Mouse (Mus musculus) forebrain, postnatal 0 days (tissue): Measurements from ENCODE around the gene Aox3. TPM values are rescaled to one million over a fixed set of nuclear protein-coding genes. Genes with fewer than 3 reads are reported as not detected.

ENCODE experiments used
- ATAC-seq: fragments of 200-750 bp; cut with Nextera tagmentation; 2 replicates; pipeline ENCODE4 v1.8.0; 2017; ENCODE audit warnings: mild to moderate bottlenecking, moderate library complexity
- DNase-seq: peaks from one replicate; pipeline ENCODE4 v3.0.0-alpha.2; 2015
- H3K27ac ChIP-seq: fragments of 300-500 bp; sonication (generic); 2 replicates; pipeline ENCODE4 v1.5.1; 2014; ENCODE audit warnings: low read depth, mild to moderate bottlenecking, antibody characterized with exemption, low read length, moderate library complexity, mixed read lengths
- H3K27me3 ChIP-seq: fragments of 300-500 bp; sonication (generic); 2 replicates; pipeline ENCODE4 v1.6.1; 2014; ENCODE audit warnings: mild to moderate bottlenecking, low read length, mixed read lengths; ENCODE audit not compliant: insufficient read depth
- H3K36me3 ChIP-seq: fragments of 300-500 bp; sonication (generic); 2 replicates; pipeline ENCODE4 v1.6.1; 2014; ENCODE audit warnings: mild to moderate bottlenecking, moderate library complexity; ENCODE audit not compliant: insufficient read depth
- H3K4me1 ChIP-seq: fragments of 300-500 bp; sonication (generic); 2 replicates; pipeline ENCODE4 v1.6.1; 2014; ENCODE audit warnings: antibody characterized with exemption; ENCODE audit not compliant: insufficient read depth
- H3K4me2 ChIP-seq: fragments of 300-500 bp; sonication (generic); 2 replicates; pipeline ENCODE4 v1.6.1; 2014; ENCODE audit warnings: low read depth, mild to moderate bottlenecking, moderate library complexity
- H3K4me3 ChIP-seq: fragments of 300-500 bp; sonication (generic); 2 replicates; pipeline ENCODE4 v1.5.1; 2014; ENCODE audit warnings: low read depth, low read length, mixed read lengths
- H3K9ac ChIP-seq: fragments of 300-500 bp; sonication (generic); 2 replicates; pipeline ENCODE4 v1.6.1; 2014; ENCODE audit warnings: mild to moderate bottlenecking
- H3K9me3 ChIP-seq: fragments of 300-500 bp; sonication (generic); 2 replicates; pipeline ENCODE4 v1.6.1; 2016; ENCODE audit warnings: low read length
- CTCF ChIP-seq: sonication (generic); IDR thresholded peaks from 2 replicates; pipeline ENCODE4 v1.5.1; 2016; ENCODE audit warnings: antibody characterized with exemption, control low read depth, low read depth
- WGBS: fragments of 180-500 bp; shearing (Covaris S2); extraction: QIAGEN DNeasy Blood & Tissue Kit; methylation state at CpG from one replicate; pipeline ENCODE4 v1.1.7; 2014; 5-methylcytosine and 5-hydroxymethylcytosine counted together
- polyA plus RNA-seq: library from polyadenylated mRNA; unstranded; fragments of >200 nt; fragmentation: Nextera tagmentation; extraction: Ambion mirVana; gene quantifications from 2 replicates; pipeline ENCODE4 v1.2.1, GENCODE M21; 2015
- total RNA-seq: library from RNA; depleted of rRNA; stranded (reverse); fragments of >200 nt; gene quantifications from 2 replicates; pipeline ENCODE4 v1.2.3, GENCODE M21; 2014

The Aox3 gene
- total and polyA plus RNA-seq, 2 experiments from 2014 or later, result 0.33 to 0.90 TPM

DNA sequence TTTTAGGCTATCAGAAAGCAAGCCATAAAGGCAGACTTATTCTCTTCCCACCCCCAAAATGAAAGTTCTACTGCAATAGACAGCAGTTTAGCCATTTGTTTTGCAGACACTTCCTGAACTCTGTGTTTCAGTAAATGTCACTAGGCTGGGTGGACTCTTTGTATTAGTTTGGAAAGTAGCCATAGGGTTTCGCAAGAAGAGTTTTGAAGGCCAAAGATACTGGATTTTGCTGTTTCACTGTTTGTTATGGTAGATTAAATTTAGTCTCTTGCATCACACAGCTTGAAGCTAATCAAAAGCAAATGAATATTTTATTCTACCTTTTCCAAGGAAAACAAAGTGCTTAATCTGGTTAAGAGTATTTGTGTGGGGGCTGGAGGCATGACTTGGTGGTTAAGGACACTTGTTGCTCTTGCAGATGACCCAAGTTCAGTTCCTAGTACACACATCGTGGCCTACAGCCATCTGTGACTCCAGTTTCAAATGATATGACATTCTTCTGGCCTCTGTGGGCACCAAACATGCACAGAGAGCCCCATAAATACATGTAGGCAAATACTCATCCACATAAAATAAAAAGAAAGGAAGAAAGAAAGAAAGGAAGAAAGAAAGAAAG lies 11.3 kb upstream of the Aox3 start:
- Histone ChIP-seq H3K9ac (no peak overlapping the region), H3K36me3 (no peaks in the 10 kb centered on the region), H3K4me2 (no peak overlapping the region), H3K27me3 (no peaks in the 10 kb centered on the region), H3K27ac (no peak overlapping the region), H3K9me3 (no peaks in the 10 kb centered on the region), H3K4me1 (no peaks in the 10 kb centered on the region), H3K4me3 (no peak overlapping the region)
- DNase-seq (no peak), ATAC-seq (no peak)
- TF ChIP-seq CTCF, result no peak
- WGBS, result 57% methylated on average over 2 of the region's 2 CpGs

DNA sequence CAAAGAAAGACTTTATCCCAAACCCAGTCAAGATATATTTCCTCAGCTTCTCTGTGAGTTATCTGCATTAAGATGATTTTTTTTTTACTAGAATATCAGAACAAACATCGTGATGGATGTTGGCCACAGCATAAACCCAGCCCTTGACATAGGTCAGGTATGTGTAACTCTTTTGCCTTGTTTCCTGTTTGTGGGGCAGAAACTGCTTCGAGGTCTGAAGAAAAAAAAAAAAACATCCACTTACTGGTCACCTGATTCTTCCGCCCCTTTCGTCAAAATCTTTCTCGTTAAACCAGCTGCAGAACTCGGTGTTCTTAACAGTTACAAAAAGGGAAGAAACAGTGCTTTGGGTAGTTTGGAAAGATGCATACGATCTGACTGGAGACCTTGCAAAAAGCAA lies 10.4 kb upstream of the Aox3 start:
- no peaks in the 10 kb centered on the region for H3K27me3 ChIP-seq
- DNase-seq (no peak), ATAC-seq (no peak)
- H3K4me3 ChIP-seq, result no peak overlapping the region
- H3K36me3 ChIP-seq, result no peaks in the 10 kb centered on the region
- WGBS, result 78% methylated on average over 7 of the region's 7 CpGs
- no peaks in the 10 kb centered on the region for H3K4me1 ChIP-seq
- no peak overlapping the region for H3K4me2 ChIP-seq
- H3K9me3 ChIP-seq, result no peaks in the 10 kb centered on the region
- H3K27ac ChIP-seq, result no peak overlapping the region
- H3K9ac ChIP-seq, result no peak overlapping the region
- no peak for TF ChIP-seq CTCF

DNA sequence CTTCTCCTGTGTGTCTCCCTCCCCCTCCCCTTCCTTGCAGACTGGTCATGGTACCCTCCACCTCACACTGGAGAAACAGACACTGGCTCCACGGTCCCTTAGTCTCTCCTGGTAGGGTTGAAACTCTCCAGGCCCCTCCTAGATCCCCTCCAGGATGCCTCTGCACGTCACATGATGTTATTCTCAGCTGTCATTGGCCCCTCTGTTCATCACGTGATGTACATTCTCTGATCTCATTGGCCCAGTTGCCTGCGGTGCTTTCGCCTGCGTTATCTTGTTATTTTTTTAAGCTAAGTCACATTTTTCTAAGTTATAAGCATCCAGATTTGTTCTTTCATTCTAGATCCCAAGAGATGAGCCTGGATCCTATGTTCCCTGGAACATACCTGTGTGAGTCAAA lies 7.2 kb upstream of the Aox3 start:
- 88% methylated on average over 6 of the region's 6 CpGs for WGBS
- ATAC-seq (no peak), DNase-seq (no peak)
- no peak overlapping the region for H3K9ac ChIP-seq
- TF ChIP-seq CTCF, result no peak
- no peak overlapping the region for H3K27ac ChIP-seq
- no peak overlapping the region for H3K4me2 ChIP-seq
- H3K4me3 ChIP-seq, result no peak overlapping the region
- no peaks in the 10 kb centered on the region for H3K27me3 ChIP-seq
- no peaks in the 10 kb centered on the region for H3K4me1 ChIP-seq
- H3K36me3 ChIP-seq, result no peaks in the 10 kb centered on the region
- H3K9me3 ChIP-seq, result no peaks in the 10 kb centered on the region

DNA sequence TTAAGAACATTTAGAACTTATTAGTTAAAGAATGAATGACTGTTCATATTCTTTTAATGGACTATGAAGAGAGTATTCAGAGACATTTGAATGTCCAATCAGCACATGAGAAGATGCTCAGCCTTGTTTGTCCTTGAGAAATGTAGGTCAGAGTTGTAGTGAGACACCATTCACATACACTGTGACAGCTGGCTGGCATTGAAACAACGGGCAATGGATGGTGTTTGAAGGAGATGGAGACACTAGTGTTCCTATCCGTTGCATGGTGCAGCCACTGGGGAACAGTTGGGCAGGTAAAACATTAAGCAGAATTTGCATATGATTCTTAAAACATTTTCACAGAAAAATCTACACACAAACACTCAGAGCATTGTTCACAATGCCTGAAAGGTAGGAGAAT lies 5.9 kb upstream of the Aox3 start:
- no peak overlapping the region for H3K9ac ChIP-seq

DNA sequence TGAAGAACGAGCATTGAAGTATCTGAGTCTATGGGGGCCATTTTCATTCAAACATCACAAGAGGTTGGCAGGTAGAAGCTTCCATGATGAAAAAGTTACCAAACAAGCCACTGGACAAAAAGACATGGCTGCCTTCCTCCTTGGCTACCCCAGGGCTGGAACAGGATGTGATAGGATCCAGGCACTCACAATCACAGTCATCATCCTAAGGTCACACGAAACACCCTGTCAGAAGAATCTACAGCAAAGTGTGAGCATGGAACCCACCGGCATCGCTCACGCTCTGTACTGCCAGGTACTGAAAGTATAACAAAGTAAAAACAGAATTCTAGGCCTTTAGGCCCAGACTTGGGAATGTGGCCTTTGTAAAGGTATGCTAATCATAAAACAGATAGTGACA lies 2.7 kb upstream of the Aox3 start:
- no peak overlapping the region for H3K27ac ChIP-seq
- no peaks in the 10 kb centered on the region for H3K9me3 ChIP-seq
- H3K4me1 ChIP-seq, result no peaks in the 10 kb centered on the region; the same call in 1 of the 2 replicates
- H3K4me3 ChIP-seq, result no peak overlapping the region
- DNase-seq (no peak), ATAC-seq (no peak)
- H3K4me2 ChIP-seq, result no peak overlapping the region
- H3K27me3 ChIP-seq, result no peaks in the 10 kb centered on the region
- no peaks in the 10 kb centered on the region for H3K36me3 ChIP-seq
- H3K9ac ChIP-seq, result no peak overlapping the region
- 96% methylated on average over 5 of the region's 5 CpGs for WGBS
- no peak for TF ChIP-seq CTCF

More for the DNA sequence above, 5.9 kb upstream of the Aox3 start:
- no peaks in the 10 kb centered on the region for H3K9me3 ChIP-seq
- H3K4me1 ChIP-seq, result no peaks in the 10 kb centered on the region
- WGBS, result 83% methylated on average over 2 of the region's 2 CpGs
- no peaks in the 10 kb centered on the region for H3K27me3 ChIP-seq
- TF ChIP-seq CTCF, result no peak
- no peaks in the 10 kb centered on the region for H3K36me3 ChIP-seq
- DNase-seq, result no peak
- no peak overlapping the region for H3K4me2 ChIP-seq
- H3K4me3 ChIP-seq, result no peak overlapping the region
- ATAC-seq, result no peak
- no peak overlapping the region for H3K27ac ChIP-seq

DNA sequence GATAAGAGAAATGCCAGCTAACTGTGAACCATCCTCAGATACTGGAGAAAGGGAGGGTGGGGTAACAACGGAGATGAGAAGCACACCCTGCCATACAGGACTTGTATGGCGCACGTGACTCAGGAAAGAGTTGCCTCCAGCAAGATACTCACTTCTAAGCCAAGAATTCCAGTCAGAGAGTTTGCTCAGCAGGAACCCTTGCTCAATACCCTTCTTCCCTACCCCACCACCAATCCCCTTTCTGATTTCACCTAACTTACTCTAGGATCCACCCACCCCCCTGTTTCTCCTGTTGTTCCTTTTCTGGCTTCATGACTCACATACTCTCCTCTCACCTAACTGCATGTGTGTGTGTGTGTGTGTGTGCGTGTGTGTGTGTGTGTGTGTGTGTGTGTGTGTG lies 1.6 kb upstream of the Aox3 start:
- Histone ChIP-seq H3K4me2 (no peak overlapping the region), H3K9ac (no peak overlapping the region), H3K27me3 (no peaks in the 10 kb centered on the region), H3K4me1 (no peaks in the 10 kb centered on the region; the same call in 1 of the 2 replicates), H3K27ac (no peak overlapping the region), H3K9me3 (no peaks in the 10 kb centered on the region), H3K4me3 (no peak overlapping the region), H3K36me3 (no peaks in the 10 kb centered on the region)
- DNase-seq (no peak), ATAC-seq (no peak)
- WGBS, result 81% methylated on average over 4 of the region's 4 CpGs
- no peak for TF ChIP-seq CTCF

DNA sequence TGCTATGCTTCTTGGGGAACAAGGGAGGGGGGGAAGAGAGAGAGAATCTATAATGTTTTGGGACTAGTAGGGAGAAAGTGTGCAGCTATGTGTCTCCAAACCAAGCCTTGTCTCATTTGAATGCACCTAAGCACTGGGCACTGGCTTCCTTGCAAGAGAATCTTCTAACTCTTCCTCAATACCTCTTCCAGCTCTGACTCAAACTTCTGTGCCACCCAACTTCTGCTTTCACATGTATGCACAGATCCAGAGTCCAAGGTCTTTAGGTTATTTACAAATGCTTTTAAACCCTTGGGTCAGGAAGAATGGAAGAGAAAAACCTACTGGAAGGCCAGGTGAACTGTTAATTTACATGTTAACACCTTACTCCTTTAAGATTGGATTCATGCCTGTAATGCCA lies 511 bp downstream of the Aox3 start:
- Histone ChIP-seq H3K4me1 (no peaks in the 10 kb centered on the region; the same call in 1 of the 2 replicates), H3K27ac (no peak overlapping the region), H3K36me3 (no peaks in the 10 kb centered on the region), H3K9me3 (no peaks in the 10 kb centered on the region), H3K27me3 (no peaks in the 10 kb centered on the region), H3K4me2 (no peak overlapping the region), H3K4me3 (no peak overlapping the region), H3K9ac (no peak overlapping the region)
- TF ChIP-seq CTCF, result no peak
- ATAC-seq (no peak), DNase-seq (no peak)
